Mouse (Mus musculus): ENCODE data around the gene Cdc123. TPM values are rescaled to one million over a fixed set of nuclear protein-coding genes. Genes with fewer than 3 reads are reported as not detected.

Cdc123 gene
- polyA plus RNA-seq, 1 experiment from 2014 or later, result 259 TPM

DNA sequence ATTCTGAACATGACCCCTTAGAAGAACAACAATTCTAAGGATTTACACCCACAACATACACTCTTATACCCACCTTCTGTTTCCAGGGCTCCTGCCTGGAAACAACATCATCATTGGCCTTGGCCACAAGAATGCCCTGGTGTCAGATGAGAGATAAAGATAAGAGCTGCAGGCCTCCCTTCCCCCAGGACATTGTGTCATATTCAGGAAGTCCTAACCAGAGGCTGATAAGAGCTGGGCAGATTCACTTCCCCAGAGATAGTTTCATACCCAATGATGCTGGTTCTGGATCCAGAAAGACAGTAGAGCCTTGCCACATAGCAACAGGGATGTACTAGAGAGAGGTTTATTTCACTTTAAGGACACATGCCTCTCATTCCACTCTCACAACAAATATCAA lies 75.3 kb downstream of the Cdc123 start:
- DNase-seq (ENCODE audit: low spot score), result no peak
- H3K27ac ChIP-seq (replicated peaks; ENCODE audit: low read depth, low read length), result no peak overlapping the region
- no peak overlapping the region for H3K9ac ChIP-seq (ENCODE audit: low read depth, low read length)
- H3K36me3 ChIP-seq (ENCODE audit: control insufficient read depth, insufficient read depth, low read length), result no peaks in the 10 kb centered on the region
- H3K4me1 ChIP-seq (ENCODE audit: control insufficient read depth, insufficient read depth, low read length), result no peaks in the 10 kb centered on the region
- H3K9me3 ChIP-seq (ENCODE audit: control insufficient read depth, low read length), result no peaks in the 10 kb centered on the region
- no peak for ATAC-seq (ENCODE audit: low read depth)
- H3K4me3 ChIP-seq (ENCODE audit: low read depth, low read length), result no peak overlapping the region
- no peak overlapping the region for H3K4me2 ChIP-seq (ENCODE audit: low read depth, low read length)
- no peaks in the 10 kb centered on the region for H3K27me3 ChIP-seq (replicated peaks; ENCODE audit: control insufficient read depth, insufficient read depth, low read length)

GRCm38 (mm10) chr2:5768946-5769345 lies 76.0 kb downstream of the Cdc123 start:
- DNase-seq (ENCODE audit: low spot score) (no peak), ATAC-seq (ENCODE audit: low read depth) (no peak)
- Histone ChIP-seq H3K4me1 (ENCODE audit: control insufficient read depth, insufficient read depth, low read length) (no peaks in the 10 kb centered on the region), H3K9ac (ENCODE audit: low read depth, low read length) (no peak overlapping the region), H3K27ac (replicated peaks; ENCODE audit: low read depth, low read length) (no peak overlapping the region), H3K4me3 (ENCODE audit: low read depth, low read length) (no peak overlapping the region), H3K9me3 (ENCODE audit: control insufficient read depth, low read length) (no peaks in the 10 kb centered on the region), H3K36me3 (ENCODE audit: control insufficient read depth, insufficient read depth, low read length) (no peaks in the 10 kb centered on the region), H3K4me2 (ENCODE audit: low read depth, low read length) (no peak overlapping the region), H3K27me3 (replicated peaks; ENCODE audit: control insufficient read depth, insufficient read depth, low read length) (no peaks in the 10 kb centered on the region)
- 83% methylated on average over 4 of the region's 4 CpGs for WGBS

- H3K27ac ChIP-seq (replicated peaks; ENCODE audit: low read depth, low read length), result no peak overlapping the region
- no peak overlapping the region for H3K4me3 ChIP-seq (ENCODE audit: low read depth, low read length)
- H3K4me2 ChIP-seq (ENCODE audit: low read depth, low read length), result no peak overlapping the region
- no peaks in the 10 kb centered on the region for H3K27me3 ChIP-seq (replicated peaks; ENCODE audit: control insufficient read depth, insufficient read depth, low read length)
- no peaks in the 10 kb centered on the region for H3K4me1 ChIP-seq (ENCODE audit: control insufficient read depth, insufficient read depth, low read length)
- WGBS, result 89% methylated on average over 3 of the region's 3 CpGs
- DNase-seq (ENCODE audit: low spot score) (no peak), ATAC-seq (ENCODE audit: low read depth) (no peak)
- H3K9me3 ChIP-seq (ENCODE audit: control insufficient read depth, low read length), result no peaks in the 10 kb centered on the region
- no peaks in the 10 kb centered on the region for H3K36me3 ChIP-seq (ENCODE audit: control insufficient read depth, insufficient read depth, low read length)
- no peak overlapping the region for H3K9ac ChIP-seq (ENCODE audit: low read depth, low read length)
Observed at GRCm38 (mm10) chr2:5762031-5762430, 82.9 kb downstream of the Cdc123 start.

GRCm38 (mm10) chr2:5760479-5761008 lies 84.4 kb downstream of the Cdc123 start:
- DNase-seq (ENCODE audit: low spot score) (no peak), ATAC-seq (ENCODE audit: low read depth) (no peak)
- H3K36me3 ChIP-seq (ENCODE audit: control insufficient read depth, insufficient read depth, low read length), result no peaks in the 10 kb centered on the region
- no peaks in the 10 kb centered on the region for H3K9me3 ChIP-seq (ENCODE audit: control insufficient read depth, low read length)
- H3K4me2 ChIP-seq (ENCODE audit: low read depth, low read length), result no peak overlapping the region
- H3K4me3 ChIP-seq (ENCODE audit: low read depth, low read length), result no peak overlapping the region
- H3K4me1 ChIP-seq (ENCODE audit: control insufficient read depth, insufficient read depth, low read length), result no peaks in the 10 kb centered on the region
- H3K27me3 ChIP-seq (replicated peaks; ENCODE audit: control insufficient read depth, insufficient read depth, low read length), result no peaks in the 10 kb centered on the region
- 86% methylated on average over 8 of the region's 8 CpGs for WGBS
- H3K27ac ChIP-seq (replicated peaks; ENCODE audit: low read depth, low read length), result no peak overlapping the region
- no peak overlapping the region for H3K9ac ChIP-seq (ENCODE audit: low read depth, low read length)

GRCm38 (mm10) chr2:5758569-5758968 lies 86.4 kb downstream of the Cdc123 start:
- H3K9me3 ChIP-seq (ENCODE audit: control insufficient read depth, low read length), result no peaks in the 10 kb centered on the region
- 90% methylated on average over 2 of the region's 2 CpGs for WGBS
- DNase-seq (ENCODE audit: low spot score), result no peak

DNA sequence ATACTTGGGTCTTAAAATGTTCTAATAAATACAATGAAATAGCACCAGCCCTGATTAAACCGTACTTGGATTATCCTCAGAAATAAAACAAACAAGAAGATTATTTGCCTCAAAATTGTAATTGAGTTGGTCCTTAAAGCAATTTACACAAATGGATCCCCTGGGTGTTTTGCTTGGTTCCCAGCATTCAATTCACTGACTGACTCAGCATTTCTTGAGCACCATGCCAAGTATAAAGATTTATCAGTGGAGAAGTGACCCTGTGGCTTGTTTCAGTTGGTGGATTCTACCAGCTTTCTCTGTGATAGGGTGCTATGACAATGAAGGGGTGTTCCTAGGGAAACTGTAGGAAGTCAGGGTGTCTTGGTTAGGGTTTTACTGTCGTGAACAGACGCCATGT lies 94.1 kb downstream of the Cdc123 start:
- H3K27me3 ChIP-seq (replicated peaks; ENCODE audit: control insufficient read depth, insufficient read depth, low read length), result no peaks in the 10 kb centered on the region
- no peak overlapping the region for H3K4me2 ChIP-seq (ENCODE audit: low read depth, low read length)
- no peak for ATAC-seq (ENCODE audit: low read depth)
- no peak overlapping the region for H3K4me3 ChIP-seq (ENCODE audit: low read depth, low read length)
- no peak overlapping the region for H3K27ac ChIP-seq (replicated peaks; ENCODE audit: low read depth, low read length)
- no peaks in the 10 kb centered on the region for H3K36me3 ChIP-seq (ENCODE audit: control insufficient read depth, insufficient read depth, low read length)
- H3K4me1 ChIP-seq (ENCODE audit: control insufficient read depth, insufficient read depth, low read length), result no peaks in the 10 kb centered on the region
- no peaks in the 10 kb centered on the region for H3K9me3 ChIP-seq (ENCODE audit: control insufficient read depth, low read length)
- H3K9ac ChIP-seq (ENCODE audit: low read depth, low read length), result no peak overlapping the region
- WGBS, result 82% methylated on average over 3 of the region's 3 CpGs
- DNase-seq (ENCODE audit: low spot score), result no peak

More at GRCm38 (mm10) chr2:5758569-5758968, 86.4 kb downstream of the Cdc123 start:
- Histone ChIP-seq H3K27me3 (replicated peaks; ENCODE audit: control insufficient read depth, insufficient read depth, low read length) (no peaks in the 10 kb centered on the region), H3K4me2 (ENCODE audit: low read depth, low read length) (no peak overlapping the region), H3K27ac (replicated peaks; ENCODE audit: low read depth, low read length) (no peak overlapping the region), H3K4me3 (ENCODE audit: low read depth, low read length) (no peak overlapping the region), H3K9ac (ENCODE audit: low read depth, low read length) (no peak overlapping the region), H3K36me3 (ENCODE audit: control insufficient read depth, insufficient read depth, low read length) (no peaks in the 10 kb centered on the region), H3K4me1 (ENCODE audit: control insufficient read depth, insufficient read depth, low read length) (no peaks in the 10 kb centered on the region)
- no peak for ATAC-seq (ENCODE audit: low read depth)

DNA sequence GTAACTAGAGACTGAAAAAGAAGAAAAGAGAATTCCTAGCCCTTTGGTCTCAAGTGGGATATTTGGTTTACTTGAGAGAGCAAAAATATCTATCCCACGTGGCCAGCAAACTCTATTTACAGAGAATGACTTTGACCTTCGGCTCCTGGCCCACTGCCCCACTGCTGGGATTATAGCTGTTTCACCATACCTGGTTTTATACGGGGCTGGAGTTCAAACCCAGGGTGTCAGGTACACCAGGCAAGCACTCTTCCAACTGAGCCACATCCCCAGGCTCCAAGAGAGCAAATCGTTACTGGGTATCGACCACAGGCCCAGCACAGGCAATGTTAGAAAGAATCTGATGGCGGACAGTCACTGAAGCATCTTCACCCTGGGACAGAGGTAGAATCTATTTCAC lies 95.8 kb downstream of the Cdc123 start:
- WGBS, result 75% methylated on average over 6 of the region's 6 CpGs
- Histone ChIP-seq H3K27me3 (replicated peaks; ENCODE audit: control insufficient read depth, insufficient read depth, low read length) (no peaks in the 10 kb centered on the region), H3K9me3 (ENCODE audit: control insufficient read depth, low read length) (no peaks in the 10 kb centered on the region), H3K9ac (ENCODE audit: low read depth, low read length) (no peak overlapping the region), H3K4me2 (ENCODE audit: low read depth, low read length) (no peak overlapping the region), H3K36me3 (ENCODE audit: control insufficient read depth, insufficient read depth, low read length) (no peaks in the 10 kb centered on the region), H3K4me3 (ENCODE audit: low read depth, low read length) (no peak overlapping the region), H3K4me1 (ENCODE audit: control insufficient read depth, insufficient read depth, low read length) (no peaks in the 10 kb centered on the region), H3K27ac (replicated peaks; ENCODE audit: low read depth, low read length) (no peak overlapping the region)
- ATAC-seq (ENCODE audit: low read depth) (no peak), DNase-seq (ENCODE audit: low spot score) (no peak)

DNA sequence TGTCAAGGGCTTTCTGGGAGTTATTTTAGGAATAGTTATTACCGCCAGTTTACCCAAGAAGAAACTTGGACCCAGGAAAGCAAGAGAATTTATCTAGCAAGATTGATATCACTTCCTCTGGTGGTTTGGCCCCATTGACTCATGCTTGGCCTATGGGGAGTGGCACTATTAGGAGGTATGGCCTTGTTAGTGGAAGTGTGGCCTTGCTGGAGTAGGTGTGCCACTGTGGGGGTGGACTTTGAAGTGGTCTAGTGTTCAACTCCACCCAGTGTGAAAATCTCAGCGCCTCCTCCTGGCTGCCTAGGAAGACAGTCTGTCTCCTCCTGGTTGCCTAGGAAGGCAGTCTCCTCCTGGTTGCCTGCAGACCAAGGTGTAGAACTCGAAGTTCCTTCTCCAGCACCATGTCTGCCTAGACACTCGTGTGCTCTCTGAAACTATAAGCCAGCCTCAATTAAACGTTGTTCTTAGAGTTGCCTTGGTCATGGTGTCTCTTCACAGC lies 97.4 kb downstream of the Cdc123 start:
- DNase-seq (ENCODE audit: low spot score) (no peak), ATAC-seq (ENCODE audit: low read depth) (no peak)
- Histone ChIP-seq H3K36me3 (ENCODE audit: control insufficient read depth, insufficient read depth, low read length) (no peaks in the 10 kb centered on the region), H3K9me3 (ENCODE audit: control insufficient read depth, low read length) (no peaks in the 10 kb centered on the region; the same call in 1 of the 2 replicates), H3K27ac (replicated peaks; ENCODE audit: low read depth, low read length) (no peak overlapping the region), H3K9ac (ENCODE audit: low read depth, low read length) (no peak overlapping the region), H3K4me1 (ENCODE audit: control insufficient read depth, insufficient read depth, low read length) (no peaks in the 10 kb centered on the region), H3K4me2 (ENCODE audit: low read depth, low read length) (no peak overlapping the region), H3K27me3 (replicated peaks; ENCODE audit: control insufficient read depth, insufficient read depth, low read length) (no peaks in the 10 kb centered on the region), H3K4me3 (ENCODE audit: low read depth, low read length) (no peak overlapping the region)
- WGBS, result 84% methylated on average over 5 of the region's 5 CpGs

DNA sequence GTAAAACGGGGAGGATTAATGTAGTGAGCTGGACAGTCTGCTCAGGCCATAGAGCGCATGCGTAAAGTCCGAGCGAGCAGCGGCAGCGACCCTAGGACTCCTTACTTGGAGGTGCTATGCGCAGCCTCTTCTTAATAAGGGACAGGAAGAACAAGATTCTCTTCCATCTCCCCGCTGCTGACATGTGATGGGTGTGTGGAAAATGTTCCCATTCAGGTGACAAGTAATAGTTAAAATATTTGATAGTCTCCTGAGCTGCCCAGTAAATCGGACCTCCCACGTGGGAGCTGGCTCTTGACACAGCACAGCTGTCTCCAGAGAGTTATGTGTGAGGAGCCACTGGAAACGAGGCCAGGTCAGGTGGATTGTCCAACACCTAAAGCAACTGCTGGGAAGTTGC lies 98.4 kb downstream of the Cdc123 start:
- 71% methylated on average over 12 of the region's 12 CpGs for WGBS
- DNase-seq (ENCODE audit: low spot score) (no peak), ATAC-seq (ENCODE audit: low read depth) (no peak)
- Histone ChIP-seq H3K4me3 (ENCODE audit: low read depth, low read length) (no peak overlapping the region), H3K9me3 (ENCODE audit: control insufficient read depth, low read length) (no peaks in the 10 kb centered on the region; the same call in 1 of the 2 replicates), H3K4me1 (ENCODE audit: control insufficient read depth, insufficient read depth, low read length) (no peaks in the 10 kb centered on the region), H3K27ac (replicated peaks; ENCODE audit: low read depth, low read length) (no peak overlapping the region), H3K9ac (ENCODE audit: low read depth, low read length) (no peak overlapping the region), H3K27me3 (replicated peaks; ENCODE audit: control insufficient read depth, insufficient read depth, low read length) (no peaks in the 10 kb centered on the region), H3K36me3 (ENCODE audit: control insufficient read depth, insufficient read depth, low read length) (no peaks in the 10 kb centered on the region), H3K4me2 (ENCODE audit: low read depth, low read length) (no peak overlapping the region)
